Mouse (Mus musculus) kidney, postnatal 0 days (tissue): ENCODE measurements at regions not wholly inside any gene's neighbourhood (a gene's known extent, or its start where the extent isn't known, plus 50 kb on each side); places are given as distances from the start of the nearest gene placed in this dataset.

ENCODE experiments used
- ATAC-seq: fragments of 200-750 bp; cut with Nextera tagmentation; replicated peaks from 2 replicates; pipeline ENCODE4 v1.8.0; 2017; ENCODE audit warnings: low read depth, moderate number of reproducible peaks, moderate TSS enrichment, moderate library complexity; ENCODE audit not compliant: low FRiP score
- DNase-seq: peaks from one replicate; pipeline ENCODE4 v3.0.0-alpha.2; 2016; ENCODE audit warnings: low spot score
- H3K27ac ChIP-seq: fragments of 300-500 bp; sonication (generic); 2 replicates; pipeline ENCODE4 v1.5.1; 2014; ENCODE audit warnings: mild to moderate bottlenecking
- H3K27me3 ChIP-seq: fragments of 300-500 bp; sonication (generic); 2 replicates; pipeline ENCODE4 v1.6.1; 2014; ENCODE audit warnings: low read length, mixed read lengths; ENCODE audit not compliant: insufficient read depth
- H3K36me3 ChIP-seq: fragments of 300-500 bp; sonication (generic); 2 replicates; pipeline ENCODE4 v1.6.1; 2014; ENCODE audit warnings: low read length, mixed read lengths; ENCODE audit not compliant: insufficient read depth
- H3K4me1 ChIP-seq: fragments of 300-500 bp; sonication (generic); replicated peaks from 2 replicates; pipeline ENCODE4 v1.6.1; 2014; ENCODE audit warnings: antibody characterized with exemption, low read length, mixed read lengths; ENCODE audit not compliant: insufficient read depth
- H3K4me2 ChIP-seq: fragments of 300-500 bp; sonication (generic); 2 replicates; pipeline ENCODE4 v1.6.1; 2014; ENCODE audit warnings: mild to moderate bottlenecking, low read length, moderate library complexity, mixed read lengths
- H3K4me3 ChIP-seq: fragments of 300-500 bp; sonication (generic); replicated peaks from 2 replicates; pipeline ENCODE4 v1.5.1; 2014; ENCODE audit warnings: low read depth, low read length
- H3K9ac ChIP-seq: fragments of 300-500 bp; sonication (generic); 2 replicates; pipeline ENCODE4 v1.6.1; 2014; ENCODE audit warnings: low read depth, low read length
- H3K9me3 ChIP-seq: fragments of 300-500 bp; sonication (generic); replicated peaks from 2 replicates; pipeline ENCODE4 v1.6.1; 2016; ENCODE audit warnings: low read length, inconsistent platforms, mixed read lengths
- CTCF ChIP-seq: IDR thresholded peaks from 2 replicates; pipeline ENCODE4 v1.5.1; 2016; ENCODE audit warnings: antibody characterized with exemption, low read depth, mild to moderate bottlenecking, moderate library complexity
- WGBS: fragments of 180-500 bp; shearing (Covaris S2); extraction: QIAGEN DNeasy Blood & Tissue Kit; methylation state at CpG from one replicate; pipeline ENCODE4 v1.1.7; 2014; 5-methylcytosine and 5-hydroxymethylcytosine counted together

DNA sequence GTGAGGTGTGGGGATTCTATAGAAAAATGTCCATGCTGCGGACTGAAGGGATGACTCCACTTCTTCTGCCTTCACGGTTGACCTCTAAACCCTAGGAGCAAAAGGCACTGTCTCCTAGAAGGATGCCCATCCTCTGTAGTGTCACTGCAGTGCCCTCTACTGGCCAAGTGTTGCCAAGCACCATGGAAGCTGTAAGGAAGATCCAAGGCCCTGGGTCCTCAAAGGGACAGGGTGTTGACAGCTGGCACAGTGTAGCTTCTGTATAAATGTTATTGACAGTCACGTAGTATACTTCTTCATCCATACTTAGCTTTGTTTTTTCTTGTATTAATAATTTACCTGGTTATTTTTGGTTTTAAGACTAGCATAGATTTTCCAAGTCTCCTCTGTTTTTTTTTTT lies 299.1 kb downstream of the Zfp706 start:
- Histone ChIP-seq H3K4me1 (no peaks in the 10 kb centered on the region), H3K4me2 (no peak overlapping the region), H3K9ac (no peak overlapping the region), H3K27me3 (no peaks in the 10 kb centered on the region), H3K4me3 (no peak overlapping the region), H3K36me3 (no peaks in the 10 kb centered on the region), H3K27ac (no peak overlapping the region), H3K9me3 (no peaks in the 10 kb centered on the region)
- ATAC-seq (no peak; the same call in 1 of the 2 replicates), DNase-seq (peak; percentile 77)
- TF ChIP-seq CTCF = peak; percentile 88
- WGBS = 15% methylated on average over 3 of the region's 3 CpGs

DNA sequence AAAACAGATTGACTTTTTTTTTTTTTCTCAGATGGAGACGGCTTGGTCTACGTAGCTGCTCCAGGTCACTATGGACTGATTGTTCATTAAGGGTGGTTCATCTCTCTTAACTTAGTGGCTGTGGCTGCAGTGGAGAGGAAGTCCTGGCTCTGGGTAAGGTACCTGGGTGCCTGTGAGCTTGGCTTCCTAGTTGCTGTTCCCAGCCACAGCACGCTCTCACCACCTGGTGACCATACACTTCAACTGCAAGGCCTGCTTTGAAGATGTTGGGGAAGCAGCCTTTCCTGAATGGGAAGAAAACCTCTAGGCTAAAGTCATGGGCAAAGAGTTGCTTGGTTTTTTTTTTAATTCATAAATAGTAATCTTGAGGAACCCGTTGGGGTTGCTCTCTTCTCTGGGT lies 301.6 kb downstream of the Zfp706 start:
- WGBS = 14% methylated on average over 4 of the region's 4 CpGs
- 0 out of 2 replicates have a peak, but pooled peaks have one; percentile 37 for ATAC-seq
- Histone ChIP-seq H3K27me3 (no peaks in the 10 kb centered on the region), H3K27ac (no peak overlapping the region), H3K9ac (no peak overlapping the region), H3K36me3 (no peaks in the 10 kb centered on the region), H3K4me2 (no peak overlapping the region), H3K4me1 (no peaks in the 10 kb centered on the region), H3K9me3 (no peaks in the 10 kb centered on the region), H3K4me3 (no peak overlapping the region)
- DNase-seq = peak; percentile 88
- peak; percentile 87 for TF ChIP-seq CTCF

DNA sequence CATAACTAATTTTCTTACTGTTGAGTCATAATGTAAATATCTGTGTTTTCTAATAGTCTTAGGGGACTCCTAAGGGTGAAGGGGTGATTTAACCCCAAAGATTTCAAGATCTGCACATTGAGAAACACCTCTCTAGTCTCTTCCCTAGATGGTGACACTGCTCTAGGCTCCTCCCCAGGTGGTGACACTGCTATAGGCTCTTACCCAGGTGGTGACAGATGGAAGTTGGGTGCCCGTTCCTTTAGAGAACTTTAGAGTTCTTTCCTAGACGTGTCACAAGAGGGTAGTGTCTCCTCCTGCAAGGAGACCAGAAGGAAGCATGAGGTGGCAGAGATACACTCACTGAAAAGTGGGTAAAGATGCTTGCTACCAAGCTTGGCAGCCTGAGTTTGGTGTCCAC lies 302.2 kb downstream of the Zfp706 start:
- H3K36me3 ChIP-seq = no peaks in the 10 kb centered on the region
- ATAC-seq (no peak), DNase-seq (no peak)
- WGBS = 38% methylated on average over 2 of the region's 2 CpGs
- H3K9me3 ChIP-seq = no peaks in the 10 kb centered on the region
- no peaks in the 10 kb centered on the region for H3K4me1 ChIP-seq
- H3K27me3 ChIP-seq = no peaks in the 10 kb centered on the region
- TF ChIP-seq CTCF = no peak
- H3K9ac ChIP-seq = no peak overlapping the region
- H3K4me3 ChIP-seq = no peak overlapping the region
- H3K4me2 ChIP-seq = no peak overlapping the region
- H3K27ac ChIP-seq = no peak overlapping the region

DNA sequence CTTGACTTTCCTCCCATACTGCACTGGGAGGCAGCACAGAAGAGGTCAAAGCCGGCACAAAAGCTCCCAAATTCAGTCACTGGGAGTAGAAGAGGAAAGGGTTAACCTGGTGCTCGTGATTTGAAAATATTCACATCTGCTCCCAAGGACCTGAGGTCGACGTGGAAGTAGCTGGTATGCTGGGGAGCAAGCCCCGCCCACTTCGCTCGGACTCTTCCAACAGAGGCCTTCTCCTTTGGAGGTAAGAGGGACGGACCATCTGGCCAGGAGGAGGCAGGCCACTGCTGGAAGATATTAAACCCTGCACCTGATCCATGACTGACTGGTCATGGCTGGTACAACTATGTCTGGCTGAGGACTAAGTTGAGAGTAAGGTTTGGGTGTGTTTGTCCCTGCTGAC lies 305.7 kb downstream of the Zfp706 start:
- Histone ChIP-seq H3K4me3 (no peak overlapping the region), H3K36me3 (no peaks in the 10 kb centered on the region), H3K9ac (no peak overlapping the region), H3K27me3 (no peaks in the 10 kb centered on the region), H3K4me2 (no peak overlapping the region), H3K27ac (no peak overlapping the region), H3K4me1 (no peaks in the 10 kb centered on the region), H3K9me3 (no peaks in the 10 kb centered on the region)
- WGBS = 48% methylated on average over 8 of the region's 8 CpGs
- DNase-seq (no peak), ATAC-seq (no peak)
- TF ChIP-seq CTCF = no peak

DNA sequence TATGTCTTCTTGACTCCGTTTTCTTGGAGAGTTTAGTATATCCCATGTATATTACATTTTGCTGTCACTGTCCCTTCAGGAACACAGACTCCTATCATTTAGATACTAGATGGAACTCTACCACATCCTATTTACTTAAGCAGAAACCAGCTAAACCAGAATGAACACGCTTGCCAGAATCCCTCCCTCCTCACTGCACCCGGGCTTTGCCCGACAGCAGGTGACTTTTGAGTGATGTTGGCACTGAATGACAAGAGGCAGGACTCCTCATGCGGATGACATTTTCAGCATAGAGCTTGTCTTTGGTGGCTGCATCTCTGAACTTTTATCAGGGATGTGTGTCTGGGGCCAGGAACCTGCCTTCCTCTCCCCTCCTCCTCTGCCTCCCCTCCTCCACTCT lies 307.4 kb downstream of the Zfp706 start:
- Histone ChIP-seq H3K36me3 (no peaks in the 10 kb centered on the region), H3K9ac (no peak overlapping the region), H3K4me2 (no peak overlapping the region), H3K9me3 (no peaks in the 10 kb centered on the region), H3K4me1 (no peaks in the 10 kb centered on the region), H3K4me3 (no peak overlapping the region), H3K27me3 (no peaks in the 10 kb centered on the region), H3K27ac (no peak overlapping the region)
- 85% methylated on average over 5 of the region's 5 CpGs for WGBS
- DNase-seq (no peak), ATAC-seq (no peak)
- TF ChIP-seq CTCF = no peak

DNA sequence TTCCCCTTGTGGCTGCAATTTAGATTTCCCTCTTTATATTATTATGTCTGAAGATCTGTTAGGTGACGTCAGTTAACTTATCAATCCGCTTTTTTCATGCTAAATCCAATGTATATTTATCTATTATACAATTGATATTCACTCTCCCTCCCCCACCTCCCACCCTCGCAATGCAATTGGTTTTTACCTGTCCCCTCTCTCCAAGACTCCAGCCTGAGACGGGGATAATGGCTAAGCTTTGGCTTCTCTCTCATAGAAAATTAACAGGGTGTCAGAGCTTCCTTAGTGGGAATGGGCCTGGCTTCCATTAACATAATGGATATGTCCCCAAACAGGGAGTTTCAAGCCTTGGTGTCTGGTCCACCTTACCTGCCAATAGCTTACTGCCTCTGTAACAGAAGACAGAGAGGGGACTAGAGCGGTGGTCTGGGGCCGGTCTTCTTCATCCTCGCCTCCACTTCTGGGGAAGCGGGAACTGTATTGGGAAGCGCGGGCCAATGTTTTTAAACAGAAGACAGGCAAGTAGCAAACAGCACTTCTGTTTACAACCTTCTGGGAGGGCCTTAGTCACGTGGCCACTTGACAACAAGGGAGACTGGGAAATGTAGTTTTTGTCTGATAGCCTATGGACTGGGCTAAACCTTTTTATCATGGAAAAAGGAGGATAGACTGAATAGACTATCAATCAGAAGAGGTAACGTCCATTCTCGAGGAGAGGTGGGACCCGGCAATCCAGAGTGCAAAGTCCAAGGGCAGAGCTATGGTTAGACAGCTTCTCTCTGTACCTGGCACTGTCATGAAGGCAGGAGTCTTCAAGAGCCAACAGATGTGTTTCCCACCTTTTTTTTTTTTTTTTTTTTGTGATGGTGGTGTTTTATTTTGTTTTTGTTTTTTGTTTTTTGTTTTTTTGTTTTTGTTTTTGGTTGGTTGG lies 312.1 kb downstream of the Zfp706 start:
- peak; percentile 89 for DNase-seq
- no peaks in the 10 kb centered on the region for H3K27me3 ChIP-seq
- H3K9me3 ChIP-seq = no peaks in the 10 kb centered on the region
- 24% methylated on average over 14 of the region's 14 CpGs for WGBS
- ATAC-seq = peak; percentile 82
- peak overlapping the region; percentile 58 for H3K4me2 ChIP-seq
- H3K9ac ChIP-seq = peak overlapping the region; percentile 38; the same call in 1 of the 2 replicates
- H3K36me3 ChIP-seq = no peaks in the 10 kb centered on the region
- TF ChIP-seq CTCF = no peak
- H3K4me3 ChIP-seq = peak overlapping the region; percentile 28
- no peaks in the 10 kb centered on the region for H3K4me1 ChIP-seq
- no peak overlapping the region for H3K27ac ChIP-seq
